Mouse (Mus musculus) neutrophil, adult 59 days (primary cell): ENCODE results near the gene Bsdc1. TPM values are rescaled to one million over a fixed set of nuclear protein-coding genes. Genes with fewer than 3 reads are reported as not detected.

Experiments used
- total RNA-seq, 2 experiments: library from RNA; stranded (reverse); gene quantifications; 1 replicate in 1 of 2; 2 replicates in 1 of 2; pipeline ENCODE4 v1.2.4; 2023

The Bsdc1 gene
- total RNA-seq: 10 to 100 TPM; 88.5 to 95.7 TPM

DNA sequence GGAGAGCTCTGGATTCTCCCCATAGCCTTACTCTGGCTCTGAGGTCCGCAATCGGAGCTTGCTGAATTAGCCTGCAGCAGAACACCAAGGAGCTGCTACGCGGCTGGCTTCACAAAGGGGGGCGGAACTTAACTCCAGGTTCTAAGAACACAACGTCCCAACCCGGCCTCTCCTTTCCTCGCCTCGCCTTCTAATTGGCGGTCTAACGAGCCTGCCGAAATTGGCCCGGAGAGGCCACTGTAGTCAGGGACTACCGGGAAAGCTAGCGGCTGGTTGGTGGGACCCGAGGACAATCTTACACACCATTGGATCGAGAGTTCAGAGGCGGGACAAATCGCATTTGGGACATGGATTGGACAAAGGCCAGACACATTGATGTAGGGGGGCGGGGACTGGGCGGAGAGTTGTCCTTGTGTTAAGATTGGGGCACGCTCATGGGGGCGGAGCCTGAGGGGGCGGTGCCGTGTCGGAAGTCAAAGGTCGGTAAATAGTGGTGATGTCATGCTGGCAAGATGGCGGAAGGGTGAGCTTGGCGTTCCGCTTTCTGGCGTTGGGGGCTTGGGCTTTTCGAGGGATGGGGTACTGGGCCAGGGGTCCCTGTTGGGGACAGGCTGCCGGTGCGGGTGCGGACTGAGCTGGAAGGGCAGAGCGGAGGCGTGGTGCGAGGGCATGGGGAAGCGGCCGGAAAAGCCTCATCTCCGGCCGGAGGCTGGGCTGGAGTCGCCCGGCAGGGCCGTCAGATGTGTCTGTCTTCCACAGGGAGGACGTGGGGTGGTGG is at the start of gene Bsdc1:
TSS of gene Bsdc1 (plus strand) at position 399 of the 778 bp plus-strand sequence.

DNA sequence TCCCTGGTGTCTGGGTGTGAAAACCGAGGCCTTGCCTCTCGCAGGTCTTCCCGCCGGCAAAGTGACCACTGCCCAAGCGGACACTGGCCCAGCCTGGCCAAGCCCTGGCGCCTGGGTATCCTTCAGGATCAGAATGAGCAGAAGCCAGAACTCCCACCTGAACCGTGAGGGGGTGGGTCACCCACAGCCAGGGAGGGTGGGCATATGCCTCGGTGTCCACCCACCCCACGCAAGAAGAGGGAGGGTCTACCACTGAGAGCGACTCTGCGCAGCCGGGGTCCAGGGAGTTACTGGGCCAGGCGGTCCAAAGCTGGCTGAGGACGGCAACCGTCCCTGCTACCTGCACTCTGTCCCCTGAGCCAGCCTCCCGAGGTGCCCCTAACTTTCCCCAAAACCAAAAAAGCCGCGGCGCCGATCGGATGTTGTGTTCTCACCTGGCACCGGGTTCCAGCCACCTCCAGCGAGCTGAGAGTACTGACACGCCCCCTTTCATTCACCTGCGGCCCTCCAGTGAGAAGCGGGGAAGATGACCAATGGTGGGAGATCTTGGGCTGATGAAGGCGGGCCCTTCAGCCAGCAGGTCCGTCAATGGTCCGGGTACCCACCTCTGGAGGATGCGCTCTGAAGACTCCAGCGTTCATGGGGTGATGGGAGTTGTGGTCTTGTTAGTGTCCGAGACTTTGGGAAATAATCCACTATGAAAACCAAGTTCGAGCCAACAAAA is 20.9 kb upstream of the Bsdc1 start, which contains the start of gene Zbtb8b:
TSS of gene Zbtb8b (minus strand) at position 514 of the 724 bp plus-strand sequence.

DNA sequence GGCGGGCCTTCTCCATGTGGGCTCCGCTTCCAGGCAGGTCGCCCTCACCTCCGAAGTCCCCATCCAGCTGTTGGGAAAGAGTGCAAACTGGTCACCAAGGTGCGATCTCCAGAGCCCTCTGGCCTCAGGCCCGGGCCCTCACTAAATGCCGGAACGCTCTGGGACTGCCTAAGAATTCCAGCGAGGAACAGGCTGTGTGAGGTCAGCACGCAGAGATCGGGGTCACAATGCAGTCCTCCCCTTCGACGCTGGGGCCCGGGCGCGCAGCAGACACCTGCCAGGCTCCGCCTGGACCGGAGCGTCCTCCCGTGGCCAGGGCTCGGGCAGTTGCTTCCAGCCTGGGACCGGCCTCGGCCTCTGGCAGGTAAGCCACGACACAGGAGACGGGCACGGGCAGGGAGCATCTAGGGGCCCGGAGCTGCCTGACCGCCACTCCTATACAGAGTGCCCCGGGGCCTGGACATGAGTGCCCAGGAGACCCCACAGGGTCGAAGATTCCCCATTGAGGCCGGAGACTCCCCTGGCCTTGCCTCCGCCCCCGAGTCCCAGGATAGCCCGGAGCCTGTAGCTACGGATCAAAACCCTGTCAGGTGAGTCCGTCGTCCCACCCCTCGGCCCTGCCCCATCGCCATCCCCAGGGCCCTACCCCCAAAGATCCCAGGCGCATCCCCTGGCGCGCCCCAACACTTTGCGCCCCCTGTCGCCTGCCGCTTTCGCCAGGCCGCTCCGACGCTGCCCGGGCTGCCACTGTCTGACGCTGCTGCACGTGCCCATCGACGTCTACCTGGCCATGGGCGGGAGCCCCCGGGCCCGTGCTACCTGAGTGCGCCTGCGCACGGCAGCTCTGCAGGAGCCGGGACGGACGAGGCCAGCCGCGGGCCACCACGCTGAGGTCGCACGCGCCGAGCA is 29.8 kb downstream of the Bsdc1 start, which contains the start of the genes Tssk3 and Fam229a:
TSS of gene Tssk3 (minus strand) at position 51 of the 909 bp plus-strand sequence.
TSS of gene Fam229a (plus strand) at position 219 of the 909 bp plus-strand sequence.

DNA sequence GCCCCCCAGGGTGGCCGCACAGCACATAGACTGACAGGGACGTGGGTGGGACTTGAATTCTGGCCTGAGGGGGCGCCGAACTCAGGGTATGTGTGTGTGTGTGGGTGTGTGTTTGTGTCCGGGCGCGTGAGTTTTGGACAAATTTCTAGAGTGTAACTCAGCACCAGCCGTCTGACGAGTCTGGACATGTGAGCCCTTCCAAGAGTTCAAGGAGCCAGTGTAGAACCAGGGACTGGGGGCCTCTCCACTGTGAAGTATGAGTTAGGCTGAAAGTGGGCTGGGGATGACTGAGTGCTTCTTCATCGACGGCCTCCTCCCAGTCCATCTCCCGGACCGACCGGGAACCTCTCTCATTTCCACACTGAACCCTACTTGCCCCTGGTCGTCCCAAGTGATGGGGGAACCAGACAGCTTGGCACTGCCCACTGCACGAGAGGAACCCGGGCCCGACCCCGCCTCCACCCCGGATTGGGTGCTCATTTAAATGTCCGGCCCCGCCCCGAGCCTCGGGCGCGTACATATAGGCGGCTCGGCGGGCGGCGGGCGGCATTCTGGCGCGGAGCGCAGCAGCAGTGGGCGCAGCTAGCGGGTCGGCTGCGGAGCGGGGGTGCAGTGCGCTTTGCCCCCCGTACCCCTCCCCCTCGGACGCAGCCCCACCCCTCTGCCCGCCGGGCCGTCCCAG is 51.8 kb downstream of the Bsdc1 start, which contains the start of gene Marcksl1:
TSS of gene Marcksl1 (plus strand) at position 496 of the 682 bp plus-strand sequence.

Other genes starting within 250 kb of the Bsdc1 start
- not detected for gene C77080, start 200.2 kb upstream of the Bsdc1 start, total RNA-seq
- gene Sync, start 174.0 kb upstream of the Bsdc1 start, total RNA-seq: not detected
- 100 to 1,000 TPM; 110 to 145 TPM for gene Rbbp4, start 126.2 kb upstream of the Bsdc1 start, total RNA-seq
- gene Zbtb8os, start 125.9 kb upstream of the Bsdc1 start, total RNA-seq: 10 to 100 TPM; 23.7 to 24.7 TPM
- 1 to 10 TPM in 1 of 2 experiments, under 1 TPM in 1; 0.73 to 1.4 TPM for gene Zbtb8a, start 83.5 kb upstream of the Bsdc1 start, total RNA-seq
- not detected for gene Zbtb8b, start 20.7 kb upstream of the Bsdc1 start, total RNA-seq
- not detected for gene Tssk3, start 29.4 kb downstream of the Bsdc1 start, total RNA-seq
- under 1 TPM in 1 of 2 experiments, not detected in 1; 0.73 TPM for gene Fam229a, start 29.6 kb downstream of the Bsdc1 start, total RNA-seq
- 10 to 100 TPM; 73.9 to 96.8 TPM for gene Marcksl1, start 52.0 kb downstream of the Bsdc1 start, total RNA-seq
- 10 to 100 TPM; 63.3 to 68.1 TPM for gene Hdac1, start 81.1 kb downstream of the Bsdc1 start, total RNA-seq
- gene Lck, start 112.1 kb downstream of the Bsdc1 start, total RNA-seq: 1 to 10 TPM; 1.2 to 2.3 TPM
- not detected for gene Fam167b, start 117.0 kb downstream of the Bsdc1 start, total RNA-seq
- gene Eif3i, start 139.1 kb downstream of the Bsdc1 start, total RNA-seq: 10 to 100 TPM; 70.5 to 73.8 TPM
- 10 to 100 TPM; 73.8 to 94.1 TPM for gene Tmem234, start 139.1 kb downstream of the Bsdc1 start, total RNA-seq
- under 1 TPM in 1 of 2 experiments, not detected in 1; 0.93 TPM for gene Dcdc2b, start 152.7 kb downstream of the Bsdc1 start, total RNA-seq
- gene Iqcc, start 157.5 kb downstream of the Bsdc1 start, total RNA-seq: 10 to 100 TPM in 1 of 2 experiments, 1 to 10 TPM in 1; 9.8 to 10.2 TPM
- 10 to 100 TPM; 39.0 to 44.5 TPM for gene Ccdc28b, start 162.4 kb downstream of the Bsdc1 start, total RNA-seq
- gene Txlna, start 179.5 kb downstream of the Bsdc1 start, total RNA-seq: 10 to 100 TPM; 35.0 to 37.1 TPM
- 10 to 100 TPM; 27.1 to 33.3 TPM for gene Kpna6, start 211.2 kb downstream of the Bsdc1 start, total RNA-seq
- 10 to 100 TPM in 1 of 2 experiments, 1 to 10 TPM in 1; 7.9 to 11.2 TPM for gene Tmem39b, start 235.3 kb downstream of the Bsdc1 start, total RNA-seq